Mouse (Mus musculus): Measurements from ENCODE around the gene Auts2. TPM values are rescaled to one million over a fixed set of nuclear protein-coding genes. Genes with fewer than 3 reads are reported as not detected.
A peak's percentile ranks its signal among the peaks of the same experiment; 100 is the strongest.

Auts2 gene
- polyA plus RNA-seq, 1 experiment from 2014 or later, result 76.2 TPM

GRCm38 (mm10) chr5:131630577-131630976 lies 912.6 kb downstream of the Auts2 start:
- ATAC-seq (ENCODE audit: low FRiP score, low read depth), result no peak
- Histone ChIP-seq H3K4me1 (replicated peaks) (peaks cover 28% of the 10 kb centered on the region), H3K9me3 (no peaks in the 10 kb centered on the region), H3K4me3 (no peak overlapping the region), H3K9ac (no peak overlapping the region), H3K36me3 (no peaks in the 10 kb centered on the region), H3K27ac (replicated peaks) (peak overlapping the region; percentile 70), H3K27me3 (no peaks in the 10 kb centered on the region), H3K4me2 (0 out of 2 replicates have a peak overlapping the region, but pooled peaks have one; percentile 17)
- WGBS, result 7% methylated on average over 7 of the region's 7 CpGs

- Histone ChIP-seq H3K36me3 (no peaks in the 10 kb centered on the region), H3K27ac (replicated peaks) (peak overlapping the region; percentile 62), H3K4me1 (replicated peaks) (peaks cover 22% of the 10 kb centered on the region), H3K9ac (peak overlapping the region; percentile 10), H3K27me3 (peaks cover 6% of the 10 kb centered on the region; the same call in 1 of the 2 replicates), H3K9me3 (no peaks in the 10 kb centered on the region), H3K4me2 (peak overlapping the region; percentile 56), H3K4me3 (peak overlapping the region; percentile 37)
- peak; percentile 73; the same call in 1 of the 2 replicates for ATAC-seq (ENCODE audit: low FRiP score, low read depth)
- 2% methylated on average over 40 of the region's 40 CpGs for WGBS
Measured at GRCm38 (mm10) chr5:131616113-131616876, 926.8 kb downstream of the Auts2 start.

GRCm38 (mm10) chr5:131614238-131614637 lies 928.9 kb downstream of the Auts2 start:
- Histone ChIP-seq H3K36me3 (no peaks in the 10 kb centered on the region), H3K27me3 (peaks cover 3% of the 10 kb centered on the region; the same call in 1 of the 2 replicates), H3K9ac (no peak overlapping the region), H3K9me3 (no peaks in the 10 kb centered on the region), H3K4me3 (peak overlapping the region; percentile 37), H3K4me1 (replicated peaks) (peaks cover 31% of the 10 kb centered on the region), H3K27ac (replicated peaks) (no peak overlapping the region), H3K4me2 (peak overlapping the region; percentile 56)
- WGBS, result 82% methylated on average over 2 of the region's 2 CpGs
- no peak for ATAC-seq (ENCODE audit: low FRiP score, low read depth)

GRCm38 (mm10) chr5:131613301-131613700 lies 929.8 kb downstream of the Auts2 start:
- Histone ChIP-seq H3K36me3 (no peaks in the 10 kb centered on the region), H3K4me3 (peak overlapping the region; percentile 37), H3K27me3 (peaks cover 3% of the 10 kb centered on the region; the same call in 1 of the 2 replicates), H3K4me2 (peak overlapping the region; percentile 56), H3K9ac (0 out of 2 replicates have a peak overlapping the region, but pooled peaks have one; percentile 9), H3K27ac (replicated peaks) (no peak overlapping the region), H3K4me1 (replicated peaks) (peaks cover 31% of the 10 kb centered on the region), H3K9me3 (no peaks in the 10 kb centered on the region)
- no peak for ATAC-seq (ENCODE audit: low FRiP score, low read depth)
- 81% methylated on average over 3 of the region's 3 CpGs for WGBS

GRCm38 (mm10) chr5:131610702-131611101 lies 932.4 kb downstream of the Auts2 start:
- Histone ChIP-seq H3K27ac (replicated peaks) (no peak overlapping the region), H3K36me3 (no peaks in the 10 kb centered on the region), H3K9me3 (no peaks in the 10 kb centered on the region), H3K4me3 (no peak overlapping the region), H3K9ac (no peak overlapping the region), H3K27me3 (no peaks in the 10 kb centered on the region), H3K4me2 (peak overlapping the region; percentile 56), H3K4me1 (replicated peaks) (peaks cover 21% of the 10 kb centered on the region)
- 78% methylated on average over 10 of the region's 10 CpGs for WGBS
- peak; percentile 24; the same call in 1 of the 2 replicates for ATAC-seq (ENCODE audit: low FRiP score, low read depth)

- H3K36me3 ChIP-seq, result no peaks in the 10 kb centered on the region
- no peaks in the 10 kb centered on the region for H3K9me3 ChIP-seq
- no peak overlapping the region for H3K4me2 ChIP-seq
- H3K4me1 ChIP-seq (replicated peaks), result peaks cover 28% of the 10 kb centered on the region
- no peak overlapping the region for H3K9ac ChIP-seq
- WGBS, result 86% methylated on average over 5 of the region's 5 CpGs
- no peaks in the 10 kb centered on the region for H3K27me3 ChIP-seq
- no peak overlapping the region for H3K4me3 ChIP-seq
- no peak for ATAC-seq (ENCODE audit: low FRiP score, low read depth)
- no peak overlapping the region for H3K27ac ChIP-seq (replicated peaks)
Measured at GRCm38 (mm10) chr5:131606786-131607185, 936.4 kb downstream of the Auts2 start.

GRCm38 (mm10) chr5:131601934-131602692 lies 941.0 kb downstream of the Auts2 start:
- no peaks in the 10 kb centered on the region for H3K27me3 ChIP-seq
- H3K4me1 ChIP-seq (replicated peaks), result peaks cover 43% of the 10 kb centered on the region
- peak overlapping the region; percentile 33; the same call in 1 of the 2 replicates for H3K27ac ChIP-seq (replicated peaks)
- H3K4me2 ChIP-seq, result no peak overlapping the region
- 28% methylated on average over 7 of the region's 7 CpGs for WGBS
- H3K36me3 ChIP-seq, result no peaks in the 10 kb centered on the region
- H3K4me3 ChIP-seq, result no peak overlapping the region
- no peaks in the 10 kb centered on the region for H3K9me3 ChIP-seq
- peak; percentile 20; the same call in 1 of the 2 replicates for ATAC-seq (ENCODE audit: low FRiP score, low read depth)
- no peak overlapping the region for H3K9ac ChIP-seq

GRCm38 (mm10) chr5:131600325-131601125 lies 942.6 kb downstream of the Auts2 start:
- Histone ChIP-seq H3K4me1 (replicated peaks) (peaks cover 59% of the 10 kb centered on the region), H3K27ac (replicated peaks) (peak overlapping the region; percentile 60), H3K4me2 (peak overlapping the region; percentile 28), H3K9me3 (no peaks in the 10 kb centered on the region), H3K9ac (no peak overlapping the region), H3K27me3 (no peaks in the 10 kb centered on the region), H3K4me3 (no peak overlapping the region), H3K36me3 (no peaks in the 10 kb centered on the region)
- ATAC-seq (ENCODE audit: low FRiP score, low read depth), result peak; percentile 84
- 5% methylated on average over 14 of the region's 14 CpGs for WGBS

GRCm38 (mm10) chr5:131597503-131597902 lies 945.6 kb downstream of the Auts2 start:
- H3K27me3 ChIP-seq, result no peaks in the 10 kb centered on the region
- H3K9ac ChIP-seq, result no peak overlapping the region
- ATAC-seq (ENCODE audit: low FRiP score, low read depth), result no peak
- peaks cover 56% of the 10 kb centered on the region for H3K4me1 ChIP-seq (replicated peaks)
- 75% methylated on average over 3 of the region's 3 CpGs for WGBS
- H3K4me3 ChIP-seq, result no peak overlapping the region
- H3K27ac ChIP-seq (replicated peaks), result no peak overlapping the region
- no peak overlapping the region for H3K4me2 ChIP-seq
- H3K9me3 ChIP-seq, result no peaks in the 10 kb centered on the region
- no peaks in the 10 kb centered on the region for H3K36me3 ChIP-seq

- Histone ChIP-seq H3K4me1 (replicated peaks) (peaks cover 52% of the 10 kb centered on the region), H3K36me3 (no peaks in the 10 kb centered on the region), H3K4me3 (no peak overlapping the region), H3K27ac (replicated peaks) (0 out of 2 replicates have a peak overlapping the region, but pooled peaks have one; percentile 36), H3K27me3 (no peaks in the 10 kb centered on the region), H3K4me2 (peak overlapping the region; percentile 14; the same call in 1 of the 2 replicates), H3K9me3 (no peaks in the 10 kb centered on the region), H3K9ac (no peak overlapping the region)
- no peak for ATAC-seq (ENCODE audit: low FRiP score, low read depth)
- 5% methylated on average over 10 of the region's 10 CpGs for WGBS
Measured at GRCm38 (mm10) chr5:131596591-131596990, 946.6 kb downstream of the Auts2 start.

GRCm38 (mm10) chr5:131595730-131596129 lies 947.4 kb downstream of the Auts2 start:
- Histone ChIP-seq H3K4me3 (no peak overlapping the region), H3K4me1 (replicated peaks) (peaks cover 43% of the 10 kb centered on the region), H3K27ac (replicated peaks) (0 out of 2 replicates have a peak overlapping the region, but pooled peaks have one; percentile 16), H3K9me3 (no peaks in the 10 kb centered on the region), H3K4me2 (no peak overlapping the region), H3K9ac (no peak overlapping the region), H3K36me3 (no peaks in the 10 kb centered on the region), H3K27me3 (no peaks in the 10 kb centered on the region)
- 20% methylated on average over 8 of the region's 8 CpGs for WGBS
- no peak for ATAC-seq (ENCODE audit: low FRiP score, low read depth)
